Comparison of ENCODE assay signal across 11 mouse cellular contexts in genomic region chr7:6765240-6765639, GRCm38 (mm10). TPM values are rescaled to one million over a fixed set of nuclear protein-coding genes. Genes with fewer than 3 reads are reported as not detected.
DNase-seq lines count a peak whose midpoint lies in the region; ATAC-seq and TF ChIP-seq lines count a peak whose summit lies in the region.
"Had no signal": no experiment of that assay in that cellular context is flagged by ENCODE, and none has a peak within 500 bp of the region (broad histone marks: within the 10 kb centered on the region; RNA-seq: fewer than 3 reads in every experiment).

No protein-coding gene starts in this region.

- no peak for TF ChIP-seq POLR2A in heart, adult 2 months (IDR thresholded peaks at IDR 0.05; ENCODE audit: insufficient read depth, low read depth, low read length)

- H3K36me3 ChIP-seq in heart, embryonic 11.5 days (ENCODE audit: control insufficient read depth, insufficient read depth, low read length) = no peaks in the 10 kb centered on the region
- no peaks in the 10 kb centered on the region for H3K36me3 ChIP-seq in heart, adult 2 months (ENCODE audit: control insufficient read depth, insufficient read depth, low read length)
- H3K36me3 ChIP-seq in embryonic facial prominence, embryonic 13.5 days = no peaks in the 10 kb centered on the region; the same call in 1 of the 2 replicates

- no peak overlapping the region for H3K27ac ChIP-seq in heart, embryonic 11.5 days (ENCODE audit: low read depth, low read length)
- H3K27ac ChIP-seq in heart, adult 2 months = no peak overlapping the region
- H3K27ac ChIP-seq in embryonic facial prominence, embryonic 13.5 days = no peak overlapping the region

- peak; percentile 60; the same call in 1 of the 2 replicates for ATAC-seq in heart, embryonic 11.5 days (replicated peaks; ENCODE audit: insufficient number of reproducible peaks, low FRiP score, low TSS enrichment)
- ATAC-seq in embryonic facial prominence, embryonic 13.5 days (ENCODE audit: insufficient number of reproducible peaks, insufficient read depth, low FRiP score, low TSS enrichment, low read depth) = 0 out of 2 replicates have a peak, but pooled peaks have one; percentile 50

- no peaks in the 10 kb centered on the region for H3K9me3 ChIP-seq in heart, embryonic 11.5 days (replicated peaks; ENCODE audit: control insufficient read depth, low read length)
- no peaks in the 10 kb centered on the region for H3K9me3 ChIP-seq in embryonic facial prominence, embryonic 13.5 days

- H3K4me3 ChIP-seq in heart, embryonic 11.5 days (ENCODE audit: low read depth, low read length) = no peak overlapping the region
- H3K4me3 ChIP-seq in heart, adult 2 months = no peak overlapping the region
- no peak overlapping the region for H3K4me3 ChIP-seq in embryonic facial prominence, embryonic 13.5 days

- no peak overlapping the region for H3K9ac ChIP-seq in heart, embryonic 11.5 days (ENCODE audit: low read depth, low read length)
- no peak overlapping the region for H3K9ac ChIP-seq in heart, adult 2 months (ENCODE audit: low read depth, low read length)
- no peak overlapping the region for H3K9ac ChIP-seq in embryonic facial prominence, embryonic 13.5 days

- DNase-seq in heart, adult 2 months = no peak
- peak; percentile 22 for DNase-seq in layer of hippocampus, adult 9-11 months
- DNase-seq in layer of hippocampus, postnatal 25 days (ENCODE audit: extremely low spot score in 1 of 2, low spot score in 1 of 2) = no peak
- peak; percentile 58 for DNase-seq in skeletal muscle tissue, adult 2 months (ENCODE audit: low read depth, low spot score)
- no peak for DNase-seq in embryo, embryonic 10 days (ENCODE audit: low spot score)
- DNase-seq: cerebellum, adult 9-11 months; left cerebral cortex, postnatal 4 days; thymus, adult 18-20 months had no signal

- intact Hi-C loops in heart, adult 2 months (cut with DNase I) = no loop called here

- H3K27me3 ChIP-seq in heart, embryonic 11.5 days (ENCODE audit: control insufficient read depth, insufficient read depth, low read length) = no peaks in the 10 kb centered on the region
- no peaks in the 10 kb centered on the region for H3K27me3 ChIP-seq in heart, adult 2 months (ENCODE audit: control insufficient read depth, insufficient read depth, low read length)
- no peaks in the 10 kb centered on the region for H3K27me3 ChIP-seq in embryonic facial prominence, embryonic 13.5 days

- H3K4me1 ChIP-seq in heart, embryonic 11.5 days (ENCODE audit: control insufficient read depth, insufficient read depth, low read length) = peaks cover 15% of the 10 kb centered on the region
- no peaks in the 10 kb centered on the region for H3K4me1 ChIP-seq in heart, adult 2 months (ENCODE audit: control insufficient read depth, insufficient read depth, low read length)
- peaks cover 7% of the 10 kb centered on the region for H3K4me1 ChIP-seq in embryonic facial prominence, embryonic 13.5 days

- no peaks in the 10 kb centered on the region for H3K79me2 ChIP-seq in heart, adult 2 months (replicated peaks; ENCODE audit: control insufficient read depth, insufficient read depth, low read length)

- H3K4me2 ChIP-seq in heart, embryonic 11.5 days = no peak overlapping the region
- H3K4me2 ChIP-seq in embryonic facial prominence, embryonic 13.5 days = no peak overlapping the region

- no peak for TF ChIP-seq CTCF in heart, adult 2 months (IDR thresholded peaks at IDR 0.05)

- no peak for TF ChIP-seq EP300 in heart, adult 2 months (IDR thresholded peaks at IDR 0.05; ENCODE audit: insufficient read depth, low read depth, low read length)

- 29% methylated on average over 5 of the region's 5 CpGs for WGBS in heart, embryonic 11.5 days (ENCODE audit: insufficient replicate concordance)
- WGBS in heart, adult 2 months = 29% methylated on average over 5 of the region's 5 CpGs
- WGBS in embryonic facial prominence, embryonic 13.5 days = 21% methylated on average over 5 of the region's 5 CpGs

RNA-seq across cellular contexts. Expression of gene Usp29, which starts 34.9 kb away (rescaled TPM):
- 14.5 and 15.5 TPM in 2 replicates for polyA plus RNA-seq in heart, embryonic 11.5 days (2014; fragmentation: Nextera tagmentation; extraction: Ambion mirVana)
- total RNA-seq in heart, adult 2 months (2021) = under 1 TPM in 1 of 2 experiments, not detected in 1; 0.11 TPM
- polyA plus RNA-seq in heart, adult 2 months (2012; rRNA removed) = 0.16 and 0.26 TPM in 2 replicates
- 10 to 100 TPM; 28.8 to 29.5 TPM for total RNA-seq in layer of hippocampus, postnatal 25 days (2021)
- 9.6 and 11.3 TPM in 2 replicates for polyA plus RNA-seq in embryonic facial prominence, embryonic 13.5 days (2015; fragmentation: Nextera tagmentation; extraction: Ambion mirVana)
- total RNA-seq: monocyte, adult 5-6 weeks had no signal

RNA-seq across cellular contexts. Expression of gene Peg3, which starts 35.0 kb away (rescaled TPM):
- 214 TPM in 2 replicates for polyA plus RNA-seq in heart, embryonic 11.5 days (2014; fragmentation: Nextera tagmentation; extraction: Ambion mirVana)
- total RNA-seq in heart, adult 2 months (2021) = 1 to 10 TPM; 5.9 to 8.0 TPM
- 4.3 and 8.2 TPM in 2 replicates for polyA plus RNA-seq in heart, adult 2 months (2012; rRNA removed)
- total RNA-seq in layer of hippocampus, postnatal 25 days (2021) = 100 to 1,000 TPM; 160 to 182 TPM
- polyA plus RNA-seq in embryonic facial prominence, embryonic 13.5 days (2015; fragmentation: Nextera tagmentation; extraction: Ambion mirVana) = 159 and 180 TPM in 2 replicates
- total RNA-seq: monocyte, adult 5-6 weeks had no signal

Comparison
In these comparisons a context has a peak if more than half of its experiments do, and no peak if none do; other contexts are left out.
1. DNase-seq: peak in layer of hippocampus, adult 9-11 months (single experiment) and skeletal muscle tissue, adult 2 months (single experiment); none in heart, adult 2 months (0 of 2), layer of hippocampus, postnatal 25 days (0 of 2) and embryo, embryonic 10 days (single experiment).
2. RNA of gene Peg3, which starts 35.0 kb away (polyA plus RNA-seq): 214 TPM in heart, embryonic 11.5 days and 159 to 180 TPM in embryonic facial prominence, embryonic 13.5 days; 4.3 to 8.2 TPM in heart, adult 2 months; every median in the first group is over 10 times any median in the second.